In genomic region chr10:68146842-68147241, GRCm38 (mm10) we compare ENCODE assay signal across 8 mouse cellular contexts.
DNase-seq lines count a peak whose midpoint lies in the region; ATAC-seq and TF ChIP-seq lines count a peak whose summit lies in the region.

No protein-coding gene starts in this region.

- H3K4me1 ChIP-seq in testis, adult 2 months (ENCODE audit: control insufficient read depth, insufficient read depth, low read length) = no peaks in the 10 kb centered on the region
- H3K4me1 ChIP-seq in hindbrain, embryonic 14.5 days (replicated peaks; ENCODE audit: control insufficient read depth, insufficient read depth, low read length) = no peaks in the 10 kb centered on the region
- H3K4me1 ChIP-seq in limb, embryonic 14.5 days (ENCODE audit: control insufficient read depth, insufficient read depth, low read length) = peaks cover 4% of the 10 kb centered on the region; the same call in 1 of the 2 replicates

- no peaks in the 10 kb centered on the region for H3K9me3 ChIP-seq in hindbrain, embryonic 14.5 days (ENCODE audit: control insufficient read depth, low read length)
- no peaks in the 10 kb centered on the region for H3K9me3 ChIP-seq in limb, embryonic 14.5 days (ENCODE audit: control insufficient read depth, low read length)

- H3K4me2 ChIP-seq in hindbrain, embryonic 14.5 days (replicated peaks) = no peak overlapping the region
- H3K4me2 ChIP-seq in limb, embryonic 14.5 days (replicated peaks; ENCODE audit: low read depth, low read length, severe bottlenecking) = no peak overlapping the region

- H3K9ac ChIP-seq in hindbrain, embryonic 14.5 days = no peak overlapping the region
- H3K9ac ChIP-seq in limb, embryonic 14.5 days (ENCODE audit: low read depth, low read length, severe bottlenecking) = no peak overlapping the region

- WGBS in hindbrain, embryonic 14.5 days = 8% methylated on average over 5 of the region's 5 CpGs
- 7% methylated on average over 5 of the region's 5 CpGs for WGBS in limb, embryonic 14.5 days

- DNase-seq in adrenal gland, adult (ENCODE audit: inconsistent age in 2 of 2, low spot score in 1 of 2) = peak; percentile 47 to 92
- DNase-seq in adrenal gland, postnatal 25 days = no peak
- DNase-seq in testis, postnatal 10 days (ENCODE audit: low spot score) = no peak
- DNase-seq in embryo, embryonic 11 days = peak; percentile 67
- DNase-seq in hindbrain, embryonic 14.5 days (ENCODE audit: low spot score) = peak; percentile 86
- DNase-seq in limb, embryonic 14.5 days (ENCODE audit: low spot score) = peak; percentile 77
- peak; percentile 44 for DNase-seq in right cerebral cortex, postnatal 25 days

- TF ChIP-seq POLR2A in testis, adult 2 months (IDR thresholded peaks at IDR 0.05; ENCODE audit: control insufficient read depth, low read depth, low read length) = no peak
- TF ChIP-seq POLR2A in limb, embryonic 14.5 days (IDR thresholded peaks at IDR 0.05; ENCODE audit: borderline replicate concordance, extremely low read depth, insufficient read depth, insufficient read length) = no peak

- H3K36me3 ChIP-seq in testis, adult 2 months (ENCODE audit: control insufficient read depth, insufficient read depth, low read length) = no peaks in the 10 kb centered on the region
- H3K36me3 ChIP-seq in hindbrain, embryonic 14.5 days (replicated peaks; ENCODE audit: control insufficient read depth, insufficient read depth) = no peaks in the 10 kb centered on the region
- H3K36me3 ChIP-seq in limb, embryonic 14.5 days (ENCODE audit: control insufficient read depth, insufficient read depth, low read length) = no peaks in the 10 kb centered on the region

- no peak overlapping the region for H3K27ac ChIP-seq in testis, adult 2 months (ENCODE audit: control insufficient read depth, insufficient read depth, low read depth, low read length)
- no peak overlapping the region for H3K27ac ChIP-seq in hindbrain, embryonic 14.5 days
- no peak overlapping the region for H3K27ac ChIP-seq in limb, embryonic 14.5 days (replicated peaks; ENCODE audit: low read depth, low read length)

- peak; percentile 24; the same call in 1 of the 2 replicates for TF ChIP-seq CTCF in testis, adult 2 months (IDR thresholded peaks at IDR 0.05; ENCODE audit: control insufficient read depth, insufficient read depth, insufficient replicate concordance, low read depth, low read length)

- no peak for ATAC-seq in hindbrain, embryonic 14.5 days (ENCODE audit: low FRiP score)
- ATAC-seq in limb, embryonic 14.5 days (ENCODE audit: low FRiP score, low read depth) = no peak

- no peak overlapping the region for H3K4me3 ChIP-seq in testis, adult 2 months (ENCODE audit: control insufficient read depth, low read depth, low read length)
- no peak overlapping the region for H3K4me3 ChIP-seq in hindbrain, embryonic 14.5 days (replicated peaks; ENCODE audit: low read length)
- H3K4me3 ChIP-seq in limb, embryonic 14.5 days (replicated peaks; ENCODE audit: low read length) = no peak overlapping the region

- no peaks in the 10 kb centered on the region for H3K27me3 ChIP-seq in testis, adult 2 months (ENCODE audit: control insufficient read depth, insufficient read depth, low read length)
- no peaks in the 10 kb centered on the region for H3K27me3 ChIP-seq in hindbrain, embryonic 14.5 days (ENCODE audit: control insufficient read depth, insufficient read depth, low read length)
- H3K27me3 ChIP-seq in limb, embryonic 14.5 days (ENCODE audit: control insufficient read depth, insufficient read depth, low read length) = no peaks in the 10 kb centered on the region

Comparison
In these comparisons a context has a peak if more than half of its experiments do, and no peak if none do; other contexts are left out.
1. DNase-seq: peak in adrenal gland, adult (2 of 2), embryo, embryonic 11 days (single experiment), hindbrain, embryonic 14.5 days (single experiment), limb, embryonic 14.5 days (single experiment) and right cerebral cortex, postnatal 25 days (single experiment); none in adrenal gland, postnatal 25 days (single experiment) and testis, postnatal 10 days (single experiment).